Mouse (Mus musculus) Patski (cell line): ENCODE results near the gene Tnfsf13. TPM values are rescaled to one million over a fixed set of nuclear protein-coding genes. Genes with fewer than 3 reads are reported as not detected.
A peak's percentile ranks its signal among the peaks of the same experiment; 100 is the strongest.

Source experiments
- ATAC-seq: fragments of 100-300 bp; one replicate; pipeline ENCODE4 v1.8.0; 2021
- CTCF ChIA-PET: fragments of 350-600 bp; sonication (Branson Sonifier 250); formaldehyde crosslinking; loops from one replicate; lab custom pipeline; 2022; ENCODE audit warnings: inconsistent platforms; lab: Charles Lee
- POLR2A ChIA-PET: fragments of 350-600 bp; sonication (Branson Sonifier 250); formaldehyde crosslinking; loops from one replicate; lab custom pipeline; 2022; ENCODE audit warnings: antibody characterized with exemption, inconsistent platforms; lab: Charles Lee
- DNase-seq: peaks from one replicate; pipeline ENCODE4 v3.0.0-alpha.2; 2011; ENCODE audit warnings: low read depth, low spot score
- H3K27me3 ChIP-seq: fragments of 371-371 bp; one replicate; pipeline ENCODE4 v1.5.1; 2021
- CTCF ChIP-seq: fragments of 100-300 bp; IDR thresholded peaks from one replicate; pipeline ENCODE4 v1.5.1; 2021
- in situ Hi-C: fragments of 300-500 bp; cut with MboI; formaldehyde crosslinking; loops from 3 replicates; pipeline ENCODE4 v1.11.1; 2018; ENCODE audit warnings: low pct_unique_long_range_greater_than_20kb, mixed read lengths
- polyA plus RNA-seq: library from polyadenylated mRNA; unstranded; gene quantifications from one replicate; pipeline ENCODE4 v1.2.3, GENCODE M21; 2021

The Tnfsf13 gene
- polyA plus RNA-seq, 1 experiment from 2014 or later = 5.0 TPM

- no peak for TF ChIP-seq CTCF
- no peaks in the 10 kb centered on the region for H3K27me3 ChIP-seq
- in situ Hi-C loops = no loop called here
- POLR2A ChIA-PET = no interaction called here
- CTCF ChIA-PET = no interaction called here
- DNase-seq = no peak
- ATAC-seq = no peak
These were observed 18.9 kb downstream of the Tnfsf13 start for GRCm38 (mm10) chr11:69666665-69667005.

- ATAC-seq (peak; percentile 10), DNase-seq (no peak)
- ChIA-PET POLR2A (interaction anchor here (0.6 kb wide), 2 partner anchors 30 to 264 kb away, joined by 3 to 5 read pairs; no protein-coding TSS in a partner anchor), CTCF (no interaction called here)
- no peak for TF ChIP-seq CTCF
- in situ Hi-C loops = no loop called here
- H3K27me3 ChIP-seq = no peaks in the 10 kb centered on the region
These were observed 19.5 kb downstream of the Tnfsf13 start, which contains the start of gene Cd68 for GRCm38 (mm10) chr11:69665961-69666664. Gene Cd68, minus strand, starts transcription at chr11:69666153.

GRCm38 (mm10) chr11:69665457-69665960, 20.1 kb downstream of the Tnfsf13 start:
- in situ Hi-C loops = no loop called here
- TF ChIP-seq CTCF = no peak
- no peak for ATAC-seq
- H3K27me3 ChIP-seq = no peaks in the 10 kb centered on the region
- ChIA-PET CTCF (no interaction called here), POLR2A (interaction anchor here (0.6 kb wide), 2 partner anchors 29 to 265 kb away, joined by 3 to 5 read pairs; no protein-coding TSS in a partner anchor)
- no peak for DNase-seq

- ATAC-seq (no peak), DNase-seq (no peak)
- CTCF ChIA-PET = no interaction called here
- in situ Hi-C loops = no loop called here
- H3K27me3 ChIP-seq = no peaks in the 10 kb centered on the region
- POLR2A ChIA-PET = no interaction called here
- TF ChIP-seq CTCF = no peak
These were observed 20.7 kb downstream of the Tnfsf13 start for GRCm38 (mm10) chr11:69664841-69665240.

GRCm38 (mm10) chr11:69663795-69664194, 21.8 kb downstream of the Tnfsf13 start:
- DNase-seq (no peak), ATAC-seq (no peak)
- ChIA-PET CTCF (no interaction called here), POLR2A (no interaction called here)
- TF ChIP-seq CTCF = no peak
- no peaks in the 10 kb centered on the region for H3K27me3 ChIP-seq
- in situ Hi-C loops = no loop called here

GRCm38 (mm10) chr11:69662967-69663671, 22.5 kb downstream of the Tnfsf13 start:
- no peaks in the 10 kb centered on the region for H3K27me3 ChIP-seq
- in situ Hi-C loops = no loop called here
- ATAC-seq (no peak), DNase-seq (no peak)
- ChIA-PET CTCF (no interaction called here), POLR2A (interaction anchor here (0.6 to 1.4 kb wide), 3 partner anchors 9 to 116 kb away, joined by 4 to 5 read pairs (median 4); partner anchors contain the start of gene Eif4a1)
- TF ChIP-seq CTCF = no peak

- CTCF ChIA-PET = no interaction called here
- in situ Hi-C loops = no loop called here
- ATAC-seq (peak; percentile 85), DNase-seq (peak; percentile 83)
- no peak for TF ChIP-seq CTCF
- POLR2A ChIA-PET = interaction anchor here (0.6 to 1.4 kb wide), 3 partner anchors 10 to 115 kb away, joined by 4 to 5 read pairs (median 4); partner anchors contain the start of gene Eif4a1
- H3K27me3 ChIP-seq = no peaks in the 10 kb centered on the region
These were observed 23.2 kb downstream of the Tnfsf13 start, which contains the start of gene Mpdu1 for GRCm38 (mm10) chr11:69662213-69662966. Gene Mpdu1, minus strand, starts transcription at chr11:69662642.

GRCm38 (mm10) chr11:69661221-69661881, 24.2 kb downstream of the Tnfsf13 start:
- ChIA-PET POLR2A (interaction anchor here (1.0 to 1.4 kb wide), 2 partner anchors 20 to 114 kb away, joined by 4 to 8 read pairs; no protein-coding TSS in a partner anchor), CTCF (interaction anchor here (1.2 kb wide), 1 partner anchor 28 kb away, joined by 3 read pairs; the partner anchor contains the start of gene Fxr2)
- ATAC-seq (no peak), DNase-seq (no peak)
- no peak for TF ChIP-seq CTCF
- in situ Hi-C loops = no loop called here
- no peaks in the 10 kb centered on the region for H3K27me3 ChIP-seq

- no peak for TF ChIP-seq CTCF
- DNase-seq (no peak), ATAC-seq (no peak)
- in situ Hi-C loops = loop anchor here (5.0 kb wide), 1 partner anchor 90 kb away; no protein-coding TSS in a partner anchor
- POLR2A ChIA-PET = interaction anchor here (1.2 kb wide), 1 partner anchor 29 kb away, joined by 3 read pairs; no protein-coding TSS in a partner anchor
- no peaks in the 10 kb centered on the region for H3K27me3 ChIP-seq
- CTCF ChIA-PET = interaction anchor here (0.7 to 3.1 kb wide), 3 partner anchors 16 to 57 kb away, joined by 3 to 20 read pairs (median 3); partner anchors contain the start of gene Fxr2
These were observed 28.1 kb downstream of the Tnfsf13 start for GRCm38 (mm10) chr11:69657462-69657881.
